ENCODE assay signal across 16 mouse cellular contexts in the genomic region with DNA sequence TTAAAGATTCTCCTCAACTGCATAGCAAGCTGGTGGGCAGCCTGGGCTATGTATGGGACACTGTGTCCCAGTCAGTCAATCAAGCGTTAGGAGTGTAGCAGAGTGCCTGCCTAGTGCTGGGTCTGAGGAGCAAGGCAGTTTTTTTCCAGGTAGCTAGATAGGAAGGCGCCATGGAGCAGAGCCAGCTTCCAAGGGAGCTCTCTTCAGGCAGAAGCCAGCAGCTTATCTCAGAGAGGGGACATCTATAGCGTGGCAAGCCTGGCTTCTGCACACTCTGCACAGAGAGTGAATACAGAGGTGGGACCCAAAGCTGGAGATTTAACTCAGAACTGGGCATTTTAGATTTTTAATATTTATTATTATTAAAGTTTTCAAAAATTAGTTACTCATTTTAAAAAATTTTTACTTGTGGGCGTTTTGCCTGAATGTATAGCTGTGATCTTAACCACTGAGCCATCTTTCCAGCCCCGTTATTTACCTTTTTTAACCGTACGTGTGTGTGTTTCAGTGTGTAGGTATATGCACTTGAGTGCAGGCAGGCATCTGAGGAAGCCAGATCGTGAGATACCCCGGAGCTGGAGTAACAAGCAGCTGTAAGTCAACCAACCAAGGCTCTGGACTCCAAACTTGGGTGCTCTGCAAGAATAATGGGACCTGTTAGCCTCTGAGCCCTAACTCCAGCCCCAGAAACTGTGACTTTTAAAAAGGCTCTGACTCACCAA. TPM values are rescaled to one million over a fixed set of nuclear protein-coding genes. Genes with fewer than 3 reads are reported as not detected.
A peak's percentile ranks its signal among the peaks of the same experiment; 100 is the strongest.
DNase-seq lines count a peak whose midpoint lies in the region; ATAC-seq lines count a peak whose summit lies in the region.
"Had no signal": no experiment of that assay in that cellular context is flagged by ENCODE, and none has a peak within 500 bp of the region (broad histone marks: within the 10 kb centered on the region; RNA-seq: fewer than 3 reads in every experiment).

No protein-coding gene starts in this region.

- H3K27ac ChIP-seq in forebrain, embryonic 10.5 days = 0 out of 2 replicates have a peak overlapping the region, but pooled peaks have one; percentile 15
- no peak overlapping the region for H3K27ac ChIP-seq in forebrain, embryonic 15.5 days (replicated peaks)
- H3K27ac ChIP-seq in liver, embryonic 16.5 days (ENCODE audit: low read length) = peak overlapping the region; percentile 85
- H3K27ac ChIP-seq: embryonic facial prominence, embryonic 12.5 days; hindbrain, embryonic 13.5 days; midbrain, embryonic 12.5 days had no signal

- no peak for ATAC-seq in forebrain, embryonic 15.5 days (replicated peaks)
- ATAC-seq in liver, embryonic 16.5 days (ENCODE audit: low read depth) = peak; percentile 31; the same call in 1 of the 2 replicates

- no peaks in the 10 kb centered on the region for H3K36me3 ChIP-seq in forebrain, embryonic 10.5 days (replicated peaks)
- H3K36me3 ChIP-seq in forebrain, embryonic 15.5 days = no peaks in the 10 kb centered on the region
- H3K36me3 ChIP-seq in erythroblast, embryonic 14.5 days (ENCODE audit: control insufficient read depth) = peaks cover 2% of the 10 kb centered on the region; the same call in 1 of the 2 replicates
- no peaks in the 10 kb centered on the region for H3K36me3 ChIP-seq in liver, embryonic 16.5 days (ENCODE audit: control insufficient read depth, insufficient read depth)
- H3K36me3 ChIP-seq: embryonic facial prominence, embryonic 12.5 days; hindbrain, embryonic 13.5 days; midbrain, embryonic 12.5 days had no signal

- H3K9me3 ChIP-seq in forebrain, embryonic 10.5 days = no peaks in the 10 kb centered on the region
- no peaks in the 10 kb centered on the region for H3K9me3 ChIP-seq in forebrain, embryonic 15.5 days
- H3K9me3 ChIP-seq in erythroblast, embryonic 14.5 days (ENCODE audit: control insufficient read depth, low read length) = no peaks in the 10 kb centered on the region
- no peaks in the 10 kb centered on the region for H3K9me3 ChIP-seq in liver, embryonic 16.5 days (replicated peaks; ENCODE audit: control insufficient read depth, low read length)
- H3K9me3 ChIP-seq: embryonic facial prominence, embryonic 12.5 days; hindbrain, embryonic 13.5 days; midbrain, embryonic 12.5 days had no signal

- DNase-seq in forebrain, embryonic 10.5 days (ENCODE audit: extremely low spot score, low spot score) = no peak
- DNase-seq in kidney, postnatal 25 days = peak; percentile 23 to 47
- DNase-seq in kidney, postnatal 10 days = no peak
- no peak for DNase-seq in embryo, embryonic 11 days
- DNase-seq: adrenal gland, adult 8-10 months; gastrocnemius, postnatal 14 days; lung, adult 2 months; lung, postnatal 4 days; right cerebral cortex, postnatal 25 days; thymus, postnatal 25 days had no signal

- H3K4me1 ChIP-seq in forebrain, embryonic 10.5 days = no peaks in the 10 kb centered on the region
- H3K4me1 ChIP-seq in forebrain, embryonic 15.5 days = no peaks in the 10 kb centered on the region
- peaks cover 39% of the 10 kb centered on the region for H3K4me1 ChIP-seq in erythroblast, embryonic 14.5 days (ENCODE audit: control insufficient read depth)
- H3K4me1 ChIP-seq in liver, embryonic 16.5 days (ENCODE audit: control insufficient read depth, low read depth, low read length) = peaks cover 24% of the 10 kb centered on the region
- H3K4me1 ChIP-seq: embryonic facial prominence, embryonic 12.5 days; hindbrain, embryonic 13.5 days; midbrain, embryonic 12.5 days had no signal

- 85% methylated on average over 9 of the region's 9 CpGs for WGBS in forebrain, embryonic 10.5 days
- 88% methylated on average over 9 of the region's 9 CpGs for WGBS in forebrain, embryonic 15.5 days
- WGBS in liver, embryonic 16.5 days (ENCODE audit: insufficient replicate concordance) = 51% methylated on average over 9 of the region's 9 CpGs

- H3K27me3 ChIP-seq in forebrain, embryonic 10.5 days (ENCODE audit: poor library complexity, severe bottlenecking) = no peaks in the 10 kb centered on the region
- no peaks in the 10 kb centered on the region for H3K27me3 ChIP-seq in forebrain, embryonic 15.5 days
- H3K27me3 ChIP-seq in erythroblast, embryonic 14.5 days (ENCODE audit: control insufficient read depth) = no peaks in the 10 kb centered on the region
- no peaks in the 10 kb centered on the region for H3K27me3 ChIP-seq in liver, embryonic 16.5 days (ENCODE audit: control insufficient read depth, insufficient read depth, low read depth, low read length)
- H3K27me3 ChIP-seq: embryonic facial prominence, embryonic 12.5 days; hindbrain, embryonic 13.5 days; midbrain, embryonic 12.5 days had no signal

- H3K4me2 ChIP-seq in forebrain, embryonic 15.5 days (replicated peaks) = no peak overlapping the region
- peak overlapping the region; percentile 47 for H3K4me2 ChIP-seq in liver, embryonic 16.5 days (ENCODE audit: low read depth, low read length)
- H3K4me2 ChIP-seq: embryonic facial prominence, embryonic 12.5 days; hindbrain, embryonic 13.5 days; midbrain, embryonic 12.5 days had no signal

- H3K4me3 ChIP-seq in forebrain, embryonic 10.5 days = no peak overlapping the region
- H3K4me3 ChIP-seq in forebrain, embryonic 15.5 days = no peak overlapping the region
- H3K4me3 ChIP-seq in erythroblast, embryonic 14.5 days (replicated peaks) = peak overlapping the region; percentile 6
- H3K4me3 ChIP-seq in liver, embryonic 16.5 days (ENCODE audit: low read depth, low read length) = no peak overlapping the region
- H3K4me3 ChIP-seq: embryonic facial prominence, embryonic 12.5 days; hindbrain, embryonic 13.5 days; midbrain, embryonic 12.5 days had no signal

- H3K9ac ChIP-seq in forebrain, embryonic 15.5 days (replicated peaks) = no peak overlapping the region
- 0 out of 2 replicates have a peak overlapping the region, but pooled peaks have one; percentile 13 for H3K9ac ChIP-seq in liver, embryonic 16.5 days (ENCODE audit: low read depth, low read length)
- H3K9ac ChIP-seq: embryonic facial prominence, embryonic 12.5 days; hindbrain, embryonic 13.5 days; midbrain, embryonic 12.5 days had no signal

RNA-seq across cellular contexts. Expression of a gene that starts 19.0 kb away (rescaled TPM):
- 9.3 and 11.9 TPM in 2 replicates for polyA plus RNA-seq in forebrain, embryonic 10.5 days (2016; fragmentation: Nextera tagmentation; extraction: Ambion mirVana)
- 14.3 and 15.1 TPM in 2 replicates for polyA plus RNA-seq in forebrain, embryonic 15.5 days (2015; fragmentation: Nextera tagmentation; extraction: Ambion mirVana)
- polyA plus RNA-seq in erythroblast, embryonic 14.5 days (2012) = 28.5 and 33.1 TPM in 2 replicates
- 92.8 and 95.7 TPM in 2 replicates for polyA plus RNA-seq in liver, embryonic 16.5 days (2015; fragmentation: Nextera tagmentation; extraction: Ambion mirVana)

RNA-seq across cellular contexts. Expression of a gene that starts 32.7 kb away (rescaled TPM):
- polyA plus RNA-seq in forebrain, embryonic 10.5 days (2016; fragmentation: Nextera tagmentation; extraction: Ambion mirVana) = 762 and 795 TPM in 2 replicates
- polyA plus RNA-seq in forebrain, embryonic 15.5 days (2015; fragmentation: Nextera tagmentation; extraction: Ambion mirVana) = 553 and 561 TPM in 2 replicates
- 40.9 and 83.1 TPM in 2 replicates for polyA plus RNA-seq in erythroblast, embryonic 14.5 days (2012)
- 400 and 448 TPM in 2 replicates for polyA plus RNA-seq in liver, embryonic 16.5 days (2015; fragmentation: Nextera tagmentation; extraction: Ambion mirVana)

RNA-seq across cellular contexts. Expression of a gene that starts 50.4 kb away (rescaled TPM):
- polyA plus RNA-seq in forebrain, embryonic 10.5 days (2016; fragmentation: Nextera tagmentation; extraction: Ambion mirVana) = 0.75 and 0.97 TPM in 2 replicates
- polyA plus RNA-seq in forebrain, embryonic 15.5 days (2015; fragmentation: Nextera tagmentation; extraction: Ambion mirVana) = 3.8 and 7.1 TPM in 2 replicates
- polyA plus RNA-seq in erythroblast, embryonic 14.5 days (2012) = not detected in 2 replicates
- polyA plus RNA-seq in liver, embryonic 16.5 days (2015; fragmentation: Nextera tagmentation; extraction: Ambion mirVana) = 0.15 TPM in 1 of 2 replicates, not detected in the other

Comparison
In these comparisons a context has a peak if more than half of its experiments do, and no peak if none do; other contexts are left out.
1. DNase-seq: peak in kidney, postnatal 25 days (2 of 2); none in forebrain, embryonic 10.5 days (single experiment), kidney, postnatal 10 days (single experiment) and embryo, embryonic 11 days (single experiment).